Mouse (Mus musculus): ENCODE measurements around the gene Trp53i13. TPM values are rescaled to one million over a fixed set of nuclear protein-coding genes. Genes with fewer than 3 reads are reported as not detected.
A peak's percentile ranks its signal among the peaks of the same experiment; 100 is the strongest.

The Trp53i13 gene
- polyA plus RNA-seq, 1 experiment from 2014 or later, result 10.6 TPM

DNA sequence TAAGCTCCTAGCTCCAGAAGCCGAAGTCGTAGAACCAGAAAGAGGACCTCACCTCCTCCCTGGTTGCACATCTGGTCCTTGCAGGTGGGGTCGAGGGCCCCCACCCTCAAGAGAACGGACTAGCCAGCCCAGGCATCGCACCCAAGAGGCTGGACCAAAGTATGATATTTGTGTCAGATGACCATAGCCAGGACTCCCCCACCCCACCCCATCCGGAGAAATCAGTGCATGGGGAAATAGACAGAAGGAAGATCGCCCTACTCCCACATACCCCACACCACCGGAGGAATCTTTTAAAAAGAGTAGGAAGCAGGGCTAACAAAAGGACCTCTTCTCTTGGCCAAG is 52.7 kb downstream of the Trp53i13 start:
- 46% methylated on average over 8 of the region's 8 CpGs for WGBS
- Histone ChIP-seq H3K9ac (replicated peaks; ENCODE audit: low read depth, low read length) (no peak overlapping the region), H3K4me1 (ENCODE audit: control insufficient read depth, insufficient read depth, low read length) (peaks cover 11% of the 10 kb centered on the region), H3K9me3 (ENCODE audit: control insufficient read depth, low read length) (no peaks in the 10 kb centered on the region), H3K4me2 (ENCODE audit: low read depth, low read length) (peak overlapping the region; percentile 98; the same call in 1 of the 2 replicates), H3K27ac (ENCODE audit: low read depth, low read length) (no peak overlapping the region), H3K4me3 (ENCODE audit: low read depth, low read length) (no peak overlapping the region), H3K27me3 (ENCODE audit: control insufficient read depth, insufficient read depth, low read length) (peaks cover 9% of the 10 kb centered on the region), H3K36me3 (ENCODE audit: control insufficient read depth, insufficient read depth, low read length) (no peaks in the 10 kb centered on the region)
- ATAC-seq (ENCODE audit: low read depth), result no peak

DNA sequence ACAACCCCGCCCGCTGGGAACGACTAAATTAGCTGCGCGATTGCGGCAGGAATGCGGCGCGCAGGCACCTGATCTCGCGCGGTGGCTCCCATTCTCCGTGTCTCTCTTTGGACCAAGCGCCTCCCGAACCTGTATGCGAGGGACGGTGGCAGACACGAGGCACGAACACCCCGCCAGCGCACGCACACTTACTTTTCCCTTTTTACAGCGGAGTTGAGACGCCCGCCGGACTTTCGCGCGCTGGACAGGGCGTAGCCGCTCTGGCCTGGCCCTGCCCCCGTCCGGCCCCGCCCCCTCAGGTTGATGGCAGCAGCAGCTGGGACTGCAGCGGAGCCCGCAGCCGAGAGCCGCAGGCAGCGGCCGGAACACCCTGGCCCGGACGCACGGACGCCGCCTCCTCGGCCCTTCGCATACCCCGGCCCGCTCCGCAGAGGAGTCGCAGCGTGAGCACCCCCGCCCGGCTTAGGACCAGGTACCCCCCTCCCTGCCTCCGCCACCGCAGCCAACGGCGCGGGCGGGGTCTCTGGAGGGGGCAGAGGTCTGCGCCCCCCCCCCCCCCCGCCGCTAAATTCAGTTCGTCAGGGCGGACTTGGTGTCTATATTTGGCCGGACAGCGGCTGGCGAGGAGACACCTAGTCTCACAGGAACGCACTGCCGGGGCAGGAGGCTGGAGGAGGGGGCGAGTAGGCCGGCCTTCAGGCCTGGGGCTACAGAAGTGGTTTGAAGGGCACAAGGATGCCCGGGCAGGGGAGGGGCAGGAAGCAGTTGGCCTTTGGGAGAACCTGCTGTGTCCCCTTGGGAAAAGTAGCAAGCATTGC is 53.3 kb downstream of the Trp53i13 start, which contains the start of gene Coro6:
Gene Coro6, plus strand, starts transcription at position 129 of the 818 bp plus-strand sequence.
- peak within 1 kb of the TSS; percentile 47 for H3K9ac ChIP-seq (replicated peaks; ENCODE audit: low read depth, low read length)
- no peaks in the 10 kb centered on the region for H3K9me3 ChIP-seq (ENCODE audit: control insufficient read depth, low read length)
- H3K4me1 ChIP-seq (ENCODE audit: control insufficient read depth, insufficient read depth, low read length), result peaks cover 11% of the 10 kb centered on the region
- peak within 1 kb of the TSS; percentile 98 for H3K4me2 ChIP-seq (ENCODE audit: low read depth, low read length)
- H3K36me3 ChIP-seq (ENCODE audit: control insufficient read depth, insufficient read depth, low read length), result no peaks in the 10 kb centered on the region
- peak within 1 kb of the TSS; percentile 49 for H3K4me3 ChIP-seq (ENCODE audit: low read depth, low read length)
- no peak within 1 kb of the TSS for H3K27ac ChIP-seq (ENCODE audit: low read depth, low read length)
- under 1% methylated on average over 63 of the region's 73 CpGs for WGBS
- peaks cover 9% of the 10 kb centered on the region for H3K27me3 ChIP-seq (ENCODE audit: control insufficient read depth, insufficient read depth, low read length)
- 0 out of 2 replicates have a peak, but pooled peaks have one; percentile 55 for ATAC-seq (ENCODE audit: low read depth)

DNA sequence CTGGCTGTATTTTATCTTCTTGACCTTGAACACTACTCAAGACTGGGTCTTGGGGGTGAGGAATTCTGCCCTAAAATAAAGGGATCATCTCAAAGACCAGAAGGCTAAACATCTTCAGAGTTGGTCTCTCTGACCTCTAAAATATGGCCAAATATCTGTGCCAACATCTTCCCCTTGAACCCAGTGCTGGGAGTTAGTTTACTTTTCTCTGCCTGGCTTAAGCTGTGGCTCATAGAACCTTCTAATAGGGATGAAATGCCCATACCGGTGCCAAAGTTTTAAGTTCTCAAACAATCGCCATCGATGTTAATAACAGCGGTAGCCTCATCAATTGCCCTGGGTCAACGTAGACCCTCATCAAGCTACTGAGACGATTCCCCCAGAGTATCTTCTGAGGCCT is 53.9 kb downstream of the Trp53i13 start:
- ATAC-seq (ENCODE audit: low read depth), result no peak
- peaks cover 11% of the 10 kb centered on the region for H3K4me1 ChIP-seq (ENCODE audit: control insufficient read depth, insufficient read depth, low read length)
- no peaks in the 10 kb centered on the region for H3K9me3 ChIP-seq (ENCODE audit: control insufficient read depth, low read length)
- no peaks in the 10 kb centered on the region for H3K36me3 ChIP-seq (ENCODE audit: control insufficient read depth, insufficient read depth, low read length)
- H3K9ac ChIP-seq (replicated peaks; ENCODE audit: low read depth, low read length), result peak overlapping the region; percentile 47; the same call in 1 of the 2 replicates
- peak overlapping the region; percentile 98 for H3K4me2 ChIP-seq (ENCODE audit: low read depth, low read length)
- H3K4me3 ChIP-seq (ENCODE audit: low read depth, low read length), result peak overlapping the region; percentile 49
- H3K27me3 ChIP-seq (ENCODE audit: control insufficient read depth, insufficient read depth, low read length), result peaks cover 8% of the 10 kb centered on the region
- WGBS, result 3% methylated on average over 6 of the region's 6 CpGs
- H3K27ac ChIP-seq (ENCODE audit: low read depth, low read length), result no peak overlapping the region

Other genes with a start within 250 kb of the Trp53i13 start
- 0.27 and 0.83 TPM in 2 replicates for gene Coro6, start 53.6 kb downstream of the Trp53i13 start, polyA plus RNA-seq (2014; fragmentation: Nextera tagmentation; extraction: Ambion mirVana)
- gene Ankrd13b, start 26.3 kb downstream of the Trp53i13 start, polyA plus RNA-seq (2014; fragmentation: Nextera tagmentation; extraction: Ambion mirVana), result 38.2 and 47.7 TPM in 2 replicates
- 20.3 and 21.6 TPM in 2 replicates for gene Git1, start 22.4 kb downstream of the Trp53i13 start, polyA plus RNA-seq (2014; fragmentation: Nextera tagmentation; extraction: Ambion mirVana)
- gene Abhd15, start 859 bp downstream of the Trp53i13 start, polyA plus RNA-seq (2014; fragmentation: Nextera tagmentation; extraction: Ambion mirVana), result 1.5 and 1.8 TPM in 2 replicates
- not detected in 2 replicates for gene Gm10392, start 3.2 kb upstream of the Trp53i13 start, polyA plus RNA-seq (2014; fragmentation: Nextera tagmentation; extraction: Ambion mirVana)
- gene Taok1, start 91.8 kb upstream of the Trp53i13 start, polyA plus RNA-seq (2014; fragmentation: Nextera tagmentation; extraction: Ambion mirVana), result 30.6 and 32.1 TPM in 2 replicates
- gene Nufip2, start 170.2 kb upstream of the Trp53i13 start, polyA plus RNA-seq (2014; fragmentation: Nextera tagmentation; extraction: Ambion mirVana), result 4.4 and 7.3 TPM in 2 replicates
- gene Cryba1, start 209.3 kb upstream of the Trp53i13 start, polyA plus RNA-seq (2014; fragmentation: Nextera tagmentation; extraction: Ambion mirVana), result 0.64 and 0.72 TPM in 2 replicates
- gene Myo18a, start 247.3 kb upstream of the Trp53i13 start, polyA plus RNA-seq (2014; fragmentation: Nextera tagmentation; extraction: Ambion mirVana), result 35.7 and 42.6 TPM in 2 replicates

Data from neural tube, embryonic 14.5 days (tissue).